Mouse (Mus musculus) gastrocnemius, postnatal 36 days (tissue): ENCODE measurements at regions not wholly inside any gene's neighbourhood (a gene's known extent, or its start where the extent isn't known, plus 50 kb on each side); places are given as distances from the start of the nearest gene placed in this dataset.

Experiments used
- DNase-seq, 2 experiments: peaks; one replicate each; pipeline ENCODE4 v3.0.0; 2022
- intact Hi-C: fragments of 180-260 bp; cut with DNase I; formaldehyde crosslinking; loops from one replicate; pipeline ENCODE4 v1.15.1; 2025

- intact Hi-C loops = no loop called here
- DNase-seq = no peak
Observed at GRCm38 (mm10) chr11:64369516-64369915, 65.6 kb upstream of the Hs3st3a1 start.

- intact Hi-C loops = no loop called here
- no peak for DNase-seq
Observed at GRCm38 (mm10) chr11:64335456-64335855, 99.7 kb upstream of the Hs3st3a1 start.

- no peak for DNase-seq
- intact Hi-C loops = no loop called here
Observed at GRCm38 (mm10) chr11:64332406-64332805, 102.7 kb upstream of the Hs3st3a1 start.

- no peak for DNase-seq
Observed at GRCm38 (mm10) chr11:64331811-64332210, 103.3 kb upstream of the Hs3st3a1 start.

GRCm38 (mm10) chr11:64329129-64329528 lies 106.0 kb upstream of the Hs3st3a1 start:
- intact Hi-C loops = no loop called here

More at GRCm38 (mm10) chr11:64331811-64332210, 103.3 kb upstream of the Hs3st3a1 start:
- intact Hi-C loops = no loop called here

GRCm38 (mm10) chr11:64327771-64328170 lies 107.4 kb upstream of the Hs3st3a1 start:
- no peak for DNase-seq
- intact Hi-C loops = no loop called here

More at GRCm38 (mm10) chr11:64329129-64329528, 106.0 kb upstream of the Hs3st3a1 start:
- no peak for DNase-seq

- intact Hi-C loops = no loop called here
- no peak for DNase-seq
Observed at GRCm38 (mm10) chr11:64326646-64327045, 108.5 kb upstream of the Hs3st3a1 start.

- DNase-seq = no peak
- intact Hi-C loops = no loop called here
Observed at GRCm38 (mm10) chr11:64321900-64322425, 113.2 kb upstream of the Hs3st3a1 start.

GRCm38 (mm10) chr11:64317458-64317857 lies 117.7 kb upstream of the Hs3st3a1 start:
- DNase-seq = no peak
- intact Hi-C loops = no loop called here

- DNase-seq = no peak
- intact Hi-C loops = no loop called here
Observed at GRCm38 (mm10) chr11:64314997-64315396, 120.1 kb upstream of the Hs3st3a1 start.

- intact Hi-C loops = no loop called here
- no peak for DNase-seq
Observed at GRCm38 (mm10) chr11:64313241-64313640, 121.9 kb upstream of the Hs3st3a1 start.

- DNase-seq = no peak
- intact Hi-C loops = no loop called here
Observed at GRCm38 (mm10) chr11:64309881-64310280, 125.3 kb upstream of the Hs3st3a1 start.

GRCm38 (mm10) chr11:64297825-64298224 lies 137.3 kb upstream of the Hs3st3a1 start:
- no peak for DNase-seq
- intact Hi-C loops = no loop called here

GRCm38 (mm10) chr11:64288236-64288635 lies 146.9 kb upstream of the Hs3st3a1 start:
- intact Hi-C loops = no loop called here
- DNase-seq = no peak

GRCm38 (mm10) chr11:64287499-64287898 lies 147.6 kb upstream of the Hs3st3a1 start:
- intact Hi-C loops = no loop called here
- DNase-seq = no peak

- intact Hi-C loops = no loop called here
- DNase-seq = no peak
Observed at GRCm38 (mm10) chr11:64281781-64282180, 153.4 kb upstream of the Hs3st3a1 start.

- intact Hi-C loops = no loop called here
- no peak for DNase-seq
Observed at GRCm38 (mm10) chr11:64278259-64279003, 156.7 kb upstream of the Hs3st3a1 start.

GRCm38 (mm10) chr11:64273726-64274125 lies 161.4 kb upstream of the Hs3st3a1 start:
- intact Hi-C loops = no loop called here
- DNase-seq = no peak

GRCm38 (mm10) chr11:64273214-64273613 lies 161.9 kb upstream of the Hs3st3a1 start:
- no peak for DNase-seq
- intact Hi-C loops = no loop called here

GRCm38 (mm10) chr11:64268121-64268520 lies 167.0 kb upstream of the Hs3st3a1 start:
- no peak for DNase-seq
- intact Hi-C loops = no loop called here

GRCm38 (mm10) chr11:64267547-64267946 lies 167.6 kb upstream of the Hs3st3a1 start:
- intact Hi-C loops = no loop called here
- DNase-seq = no peak
